Mouse (Mus musculus): ENCODE results near the gene Vmn1r35.
"Not testable (repeated sequence)": the region's sequence is repeated elsewhere in the genome, so short reads cannot be mapped to it uniquely, and the experiment has no call there.

DNA sequence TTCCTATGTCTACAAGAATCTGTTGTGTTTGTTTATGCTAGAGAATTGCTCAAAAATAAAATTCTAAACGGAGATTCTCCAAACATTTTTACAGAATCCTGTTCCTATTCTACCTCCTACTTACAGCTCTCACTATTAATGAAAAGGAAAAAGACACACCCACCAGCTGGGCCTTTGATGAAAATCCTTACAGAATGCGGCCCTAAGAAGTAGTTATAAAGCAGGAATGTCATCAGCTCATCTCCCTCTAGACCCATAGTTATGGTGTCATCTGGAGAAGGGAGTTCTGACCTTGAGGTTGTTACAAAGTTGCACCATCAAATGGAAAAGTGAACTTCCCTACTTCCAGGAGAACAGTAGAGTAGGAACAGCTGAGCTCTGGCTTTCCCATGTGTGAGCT is 33.4 kb upstream of the Vmn1r35 start, which contains the start of gene Vmn1r36:
- not testable (repeated sequence) for TF ChIP-seq CTCF, EP300 (IDR thresholded peaks at IDR 0.05)
